Mouse (Mus musculus): Measurements from ENCODE around the gene Dzank1. TPM values are rescaled to one million over a fixed set of nuclear protein-coding genes. Genes with fewer than 3 reads are reported as not detected.

Gene Dzank1
- polyA plus RNA-seq, 1 experiment from 2014 or later = 3.8 TPM

DNA sequence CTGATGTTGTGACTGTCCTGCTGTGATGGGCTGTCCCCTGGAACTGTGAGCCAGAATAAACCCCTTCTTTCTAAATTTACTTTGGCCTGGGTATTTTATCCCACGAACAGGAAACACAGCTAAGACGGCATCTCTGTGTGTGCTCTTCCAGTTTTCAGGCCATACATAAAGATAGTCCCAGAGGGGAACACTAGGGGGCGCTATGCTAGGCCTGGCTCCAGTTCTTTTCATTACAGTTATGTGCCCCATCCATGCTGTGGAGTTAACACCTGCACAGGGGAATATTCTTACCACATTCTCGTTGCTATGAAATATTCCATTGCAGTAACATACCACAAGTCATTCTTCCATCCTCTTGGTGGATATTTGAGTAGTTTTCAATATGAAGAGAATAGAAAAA is 88.8 kb downstream of the Dzank1 start:
- no peaks in the 10 kb centered on the region for H3K9me3 ChIP-seq (ENCODE audit: control insufficient read depth, low read length)
- no peak overlapping the region for H3K9ac ChIP-seq (ENCODE audit: low read length)
- 64% methylated on average over 4 of the region's 4 CpGs for WGBS
- no peaks in the 10 kb centered on the region for H3K36me3 ChIP-seq (ENCODE audit: control insufficient read depth, insufficient read depth, low read length)
- DNase-seq (ENCODE audit: low spot score) = no peak
- no peak overlapping the region for H3K4me3 ChIP-seq (ENCODE audit: low read depth, low read length)
- ATAC-seq (replicated peaks; ENCODE audit: low FRiP score) = no peak
- no peak overlapping the region for H3K4me2 ChIP-seq (ENCODE audit: low read depth, low read length, severe bottlenecking)
- H3K4me1 ChIP-seq (replicated peaks; ENCODE audit: control insufficient read depth, insufficient read depth, low read length) = no peaks in the 10 kb centered on the region
- no peak overlapping the region for H3K27ac ChIP-seq (ENCODE audit: low read depth, low read length)
- H3K27me3 ChIP-seq (ENCODE audit: control insufficient read depth, insufficient read depth, low read length) = no peaks in the 10 kb centered on the region

DNA sequence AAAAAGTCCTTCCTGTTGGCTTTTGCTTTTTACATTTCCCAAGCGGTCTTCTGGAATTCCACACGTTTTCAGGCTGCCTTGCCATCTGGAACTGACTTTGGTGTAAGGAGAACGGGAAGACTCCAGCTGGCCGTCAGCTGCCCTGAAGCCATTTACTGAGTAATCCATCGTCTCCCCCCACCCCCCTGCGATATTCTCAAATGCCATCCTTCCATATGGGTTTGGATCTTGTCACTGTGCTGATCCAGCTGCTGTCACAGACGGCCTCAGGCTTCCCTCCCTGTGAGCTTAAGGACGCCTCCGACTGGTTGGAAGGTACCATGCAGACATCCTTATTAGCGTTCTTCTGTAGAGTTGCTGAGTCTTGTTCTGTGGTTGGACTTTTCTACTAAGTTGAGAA is 91.5 kb downstream of the Dzank1 start:
- no peak overlapping the region for H3K27ac ChIP-seq (ENCODE audit: low read depth, low read length)
- DNase-seq (ENCODE audit: low spot score) (no peak), ATAC-seq (replicated peaks; ENCODE audit: low FRiP score) (no peak)
- 90% methylated on average over 10 of the region's 10 CpGs for WGBS
- H3K9me3 ChIP-seq (ENCODE audit: control insufficient read depth, low read length) = no peaks in the 10 kb centered on the region
- no peak overlapping the region for H3K4me2 ChIP-seq (ENCODE audit: low read depth, low read length, severe bottlenecking)
- H3K4me3 ChIP-seq (ENCODE audit: low read depth, low read length) = no peak overlapping the region
- no peak overlapping the region for H3K9ac ChIP-seq (ENCODE audit: low read length)
- H3K27me3 ChIP-seq (ENCODE audit: control insufficient read depth, insufficient read depth, low read length) = no peaks in the 10 kb centered on the region
- H3K36me3 ChIP-seq (ENCODE audit: control insufficient read depth, insufficient read depth, low read length) = no peaks in the 10 kb centered on the region
- H3K4me1 ChIP-seq (replicated peaks; ENCODE audit: control insufficient read depth, insufficient read depth, low read length) = no peaks in the 10 kb centered on the region

DNA sequence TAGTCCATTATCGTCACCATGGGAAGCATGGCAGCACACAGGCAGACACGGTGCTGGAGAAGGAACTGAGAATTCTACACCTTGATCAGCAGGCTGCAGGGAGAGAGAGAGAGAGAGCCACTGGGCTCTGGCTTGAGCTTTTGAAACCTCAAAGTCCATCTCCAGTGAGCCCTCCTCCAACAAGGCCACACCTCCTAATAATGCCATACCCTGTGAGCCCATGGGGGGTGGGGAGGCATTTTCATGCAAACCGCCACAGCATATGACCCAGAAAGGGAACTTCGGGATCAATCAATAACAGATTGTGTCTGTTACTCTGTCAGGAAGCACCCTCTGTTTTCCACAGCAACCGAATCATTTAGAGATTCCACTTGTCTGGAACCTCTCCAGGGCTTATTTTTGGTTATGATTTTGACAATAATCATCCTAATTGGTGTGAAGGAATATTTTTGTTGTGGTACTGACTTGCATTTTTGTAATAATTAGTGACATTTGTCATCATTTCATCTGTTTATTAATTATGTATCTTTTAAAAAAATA is 95.9 kb downstream of the Dzank1 start:
- Histone ChIP-seq H3K36me3 (ENCODE audit: control insufficient read depth, insufficient read depth, low read length) (no peaks in the 10 kb centered on the region), H3K9me3 (ENCODE audit: control insufficient read depth, low read length) (no peaks in the 10 kb centered on the region), H3K9ac (ENCODE audit: low read length) (no peak overlapping the region), H3K4me2 (ENCODE audit: low read depth, low read length, severe bottlenecking) (no peak overlapping the region), H3K27me3 (ENCODE audit: control insufficient read depth, insufficient read depth, low read length) (no peaks in the 10 kb centered on the region), H3K4me1 (replicated peaks; ENCODE audit: control insufficient read depth, insufficient read depth, low read length) (no peaks in the 10 kb centered on the region), H3K27ac (ENCODE audit: low read depth, low read length) (no peak overlapping the region), H3K4me3 (ENCODE audit: low read depth, low read length) (no peak overlapping the region)
- DNase-seq (ENCODE audit: low spot score) (no peak), ATAC-seq (replicated peaks; ENCODE audit: low FRiP score) (no peak)
- 77% methylated on average over 5 of the region's 5 CpGs for WGBS

- H3K4me2 ChIP-seq (ENCODE audit: low read depth, low read length, severe bottlenecking) = no peak overlapping the region
- ATAC-seq (replicated peaks; ENCODE audit: low FRiP score) (no peak), DNase-seq (ENCODE audit: low spot score) (no peak)
- no peaks in the 10 kb centered on the region for H3K27me3 ChIP-seq (ENCODE audit: control insufficient read depth, insufficient read depth, low read length)
- no peaks in the 10 kb centered on the region for H3K36me3 ChIP-seq (ENCODE audit: control insufficient read depth, insufficient read depth, low read length)
- 90% methylated on average over 7 of the region's 7 CpGs for WGBS
- no peak overlapping the region for H3K27ac ChIP-seq (ENCODE audit: low read depth, low read length)
- no peaks in the 10 kb centered on the region for H3K4me1 ChIP-seq (replicated peaks; ENCODE audit: control insufficient read depth, insufficient read depth, low read length)
- H3K4me3 ChIP-seq (ENCODE audit: low read depth, low read length) = no peak overlapping the region
- H3K9ac ChIP-seq (ENCODE audit: low read length) = no peak overlapping the region
- H3K9me3 ChIP-seq (ENCODE audit: control insufficient read depth, low read length) = no peaks in the 10 kb centered on the region
Measured at GRCm38 (mm10) chr2:144429171-144429570, 98.0 kb downstream of the Dzank1 start.

- no peak overlapping the region for H3K4me2 ChIP-seq (ENCODE audit: low read depth, low read length, severe bottlenecking)
- ATAC-seq (replicated peaks; ENCODE audit: low FRiP score) = no peak
- H3K9me3 ChIP-seq (ENCODE audit: control insufficient read depth, low read length) = no peaks in the 10 kb centered on the region
- no peak overlapping the region for H3K4me3 ChIP-seq (ENCODE audit: low read depth, low read length)
- H3K27ac ChIP-seq (ENCODE audit: low read depth, low read length) = no peak overlapping the region
- no peak for DNase-seq (ENCODE audit: low spot score)
- H3K36me3 ChIP-seq (ENCODE audit: control insufficient read depth, insufficient read depth, low read length) = no peaks in the 10 kb centered on the region
- WGBS = 88% methylated on average over 8 of the region's 8 CpGs
- H3K27me3 ChIP-seq (ENCODE audit: control insufficient read depth, insufficient read depth, low read length) = no peaks in the 10 kb centered on the region
- H3K9ac ChIP-seq (ENCODE audit: low read length) = no peak overlapping the region
- no peaks in the 10 kb centered on the region for H3K4me1 ChIP-seq (replicated peaks; ENCODE audit: control insufficient read depth, insufficient read depth, low read length)
Measured at GRCm38 (mm10) chr2:144428659-144429058, 98.6 kb downstream of the Dzank1 start.

DNA sequence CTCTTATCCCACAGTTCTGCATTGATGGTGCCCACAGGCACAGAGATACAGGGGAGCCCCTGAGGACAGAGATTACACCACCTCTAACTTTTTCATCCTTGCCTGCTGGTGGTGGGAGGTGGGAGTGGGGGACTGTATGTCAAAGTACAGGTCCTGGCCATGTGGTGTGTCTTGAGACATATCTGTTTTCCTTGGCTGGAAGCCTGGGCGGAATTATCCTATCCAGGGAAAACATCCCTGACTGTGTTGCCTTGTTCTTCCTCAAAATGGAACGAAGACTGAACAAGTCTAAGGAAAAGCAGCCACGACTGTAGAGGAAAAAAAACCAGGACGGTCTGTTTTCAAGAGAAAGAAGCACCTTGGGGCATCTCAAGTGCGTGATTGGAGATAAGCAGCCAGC is 99.4 kb downstream of the Dzank1 start:
- Histone ChIP-seq H3K36me3 (ENCODE audit: control insufficient read depth, insufficient read depth, low read length) (no peaks in the 10 kb centered on the region), H3K9ac (ENCODE audit: low read length) (no peak overlapping the region), H3K4me3 (ENCODE audit: low read depth, low read length) (no peak overlapping the region), H3K4me2 (ENCODE audit: low read depth, low read length, severe bottlenecking) (no peak overlapping the region), H3K9me3 (ENCODE audit: control insufficient read depth, low read length) (no peaks in the 10 kb centered on the region), H3K27ac (ENCODE audit: low read depth, low read length) (no peak overlapping the region), H3K4me1 (replicated peaks; ENCODE audit: control insufficient read depth, insufficient read depth, low read length) (no peaks in the 10 kb centered on the region), H3K27me3 (ENCODE audit: control insufficient read depth, insufficient read depth, low read length) (no peaks in the 10 kb centered on the region)
- DNase-seq (ENCODE audit: low spot score) (no peak), ATAC-seq (replicated peaks; ENCODE audit: low FRiP score) (no peak)
- WGBS = 82% methylated on average over 5 of the region's 5 CpGs

DNA sequence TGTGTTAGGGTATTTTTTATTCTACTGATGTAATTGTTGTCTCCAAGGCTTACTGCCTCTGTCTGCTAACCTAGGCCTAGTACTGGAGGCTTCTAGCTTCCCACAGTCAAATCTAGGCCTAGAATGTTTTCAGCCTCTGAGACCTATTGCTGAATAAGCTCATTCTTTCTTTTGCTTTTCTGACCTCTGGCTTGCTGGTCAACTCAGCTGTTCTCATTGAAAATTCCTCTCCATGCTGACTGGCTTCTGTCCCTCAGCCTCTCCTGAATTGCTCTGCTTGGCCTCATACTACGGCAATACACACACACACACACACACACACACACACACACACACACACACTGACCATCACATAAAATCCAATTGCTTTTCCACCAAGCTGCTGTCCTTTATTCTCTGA is 101.5 kb downstream of the Dzank1 start:
- Histone ChIP-seq H3K36me3 (ENCODE audit: control insufficient read depth, insufficient read depth, low read length) (no peaks in the 10 kb centered on the region), H3K4me2 (ENCODE audit: low read depth, low read length, severe bottlenecking) (no peak overlapping the region), H3K4me1 (replicated peaks; ENCODE audit: control insufficient read depth, insufficient read depth, low read length) (no peaks in the 10 kb centered on the region), H3K9me3 (ENCODE audit: control insufficient read depth, low read length) (no peaks in the 10 kb centered on the region), H3K4me3 (ENCODE audit: low read depth, low read length) (no peak overlapping the region), H3K27ac (ENCODE audit: low read depth, low read length) (no peak overlapping the region), H3K9ac (ENCODE audit: low read length) (no peak overlapping the region), H3K27me3 (ENCODE audit: control insufficient read depth, insufficient read depth, low read length) (no peaks in the 10 kb centered on the region)
- ATAC-seq (replicated peaks; ENCODE audit: low FRiP score) = no peak
- WGBS = 79% methylated on average over 1 of the region's 1 CpGs
- DNase-seq (ENCODE audit: low spot score) = no peak

- no peaks in the 10 kb centered on the region for H3K27me3 ChIP-seq (ENCODE audit: control insufficient read depth, insufficient read depth, low read length)
- H3K9me3 ChIP-seq (ENCODE audit: control insufficient read depth, low read length) = no peaks in the 10 kb centered on the region
- ATAC-seq (replicated peaks; ENCODE audit: low FRiP score) (no peak), DNase-seq (ENCODE audit: low spot score) (no peak)
- H3K9ac ChIP-seq (ENCODE audit: low read length) = no peak overlapping the region
- WGBS = 91% methylated on average over 10 of the region's 10 CpGs
- no peak overlapping the region for H3K4me3 ChIP-seq (ENCODE audit: low read depth, low read length)
- H3K27ac ChIP-seq (ENCODE audit: low read depth, low read length) = no peak overlapping the region
- H3K4me1 ChIP-seq (replicated peaks; ENCODE audit: control insufficient read depth, insufficient read depth, low read length) = no peaks in the 10 kb centered on the region; the same call in 1 of the 2 replicates
- no peaks in the 10 kb centered on the region for H3K36me3 ChIP-seq (ENCODE audit: control insufficient read depth, insufficient read depth, low read length)
- H3K4me2 ChIP-seq (ENCODE audit: low read depth, low read length, severe bottlenecking) = no peak overlapping the region
Measured at GRCm38 (mm10) chr2:144422094-144422675, 105.0 kb downstream of the Dzank1 start.

All from forebrain, embryonic 11.5 days (tissue).